Mouse (Mus musculus) hematopoietic stem cell, adult 5-6 weeks (primary cell): ENCODE measurements around the gene Gm7697. TPM values are rescaled to one million over a fixed set of nuclear protein-coding genes. Genes with fewer than 3 reads are reported as not detected.
"Not testable (repeated sequence)": the region's sequence is repeated elsewhere in the genome, so short reads cannot be mapped to it uniquely, and the experiment has no call there.

Source experiments
- ATAC-seq, 2 experiments: fragments of 125-278 bp in 1 of 2; replicated peaks in 1 of 2; 2 replicates each; pipeline ENCODE4 v1.8.0; 2016 to 2017; ENCODE audit warnings: inconsistent platforms in 2 of 2, mild to moderate bottlenecking in 2 of 2, moderate number of reproducible peaks in 2 of 2, low read depth in 1 of 2, moderate TSS enrichment in 1 of 2; ENCODE audit not compliant: low FRiP score in 2 of 2, poor library complexity in 2 of 2, severe bottlenecking in 2 of 2, insufficient read depth in 1 of 2, low TSS enrichment in 1 of 2
- total RNA-seq: library from RNA; stranded (forward); fragments of 172-1452, 232-1000 nt; gene quantifications from 2 replicates; pipeline ENCODE4 v1.2.3, GENCODE M21; 2017

Gene Gm7697
- not detected in 2 replicates for total RNA-seq

DNA sequence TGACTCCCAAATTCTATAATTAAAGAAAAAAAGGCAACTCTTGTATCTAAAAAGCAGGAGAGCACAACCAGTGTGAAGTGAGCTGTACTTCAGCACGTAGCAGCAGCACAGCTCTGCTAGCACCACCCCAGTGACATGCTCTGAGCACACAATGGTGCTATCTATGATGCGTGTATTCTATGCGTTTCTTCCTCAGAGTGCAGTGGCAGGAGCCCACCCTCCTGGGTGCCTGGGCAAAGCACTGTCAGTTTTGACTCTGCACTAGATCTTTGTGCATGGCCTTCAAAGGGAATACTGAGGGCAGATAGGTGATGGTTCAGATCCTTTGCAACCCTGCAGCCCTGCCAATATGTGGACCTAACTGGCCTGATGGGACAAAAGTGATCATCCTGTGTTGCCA, at the start of gene Gm7697:
Gm7697 (minus strand) TSS at position 101 of the 400 bp plus-strand sequence.
- ATAC-seq = not testable (repeated sequence)

DNA sequence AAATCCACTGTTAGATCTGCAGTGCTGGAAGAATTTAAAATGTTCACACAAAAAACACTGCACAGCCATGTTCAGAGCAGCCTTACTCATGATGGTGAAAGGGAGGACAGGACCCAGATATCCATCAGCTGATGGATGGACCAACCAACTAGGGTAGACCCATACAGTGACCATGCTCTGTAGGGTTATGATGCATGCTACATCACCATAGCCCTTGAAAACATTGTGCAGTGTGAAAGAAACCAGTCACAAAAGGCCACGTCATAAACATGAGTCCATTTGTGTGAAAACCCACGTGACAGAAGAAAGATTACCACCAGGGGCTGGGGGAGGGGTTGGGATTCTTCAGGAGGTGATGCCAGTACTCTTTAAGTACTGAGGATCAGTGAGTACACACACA, 28.5 kb upstream of the Gm7697 start:
- ATAC-seq = not testable (repeated sequence)

DNA sequence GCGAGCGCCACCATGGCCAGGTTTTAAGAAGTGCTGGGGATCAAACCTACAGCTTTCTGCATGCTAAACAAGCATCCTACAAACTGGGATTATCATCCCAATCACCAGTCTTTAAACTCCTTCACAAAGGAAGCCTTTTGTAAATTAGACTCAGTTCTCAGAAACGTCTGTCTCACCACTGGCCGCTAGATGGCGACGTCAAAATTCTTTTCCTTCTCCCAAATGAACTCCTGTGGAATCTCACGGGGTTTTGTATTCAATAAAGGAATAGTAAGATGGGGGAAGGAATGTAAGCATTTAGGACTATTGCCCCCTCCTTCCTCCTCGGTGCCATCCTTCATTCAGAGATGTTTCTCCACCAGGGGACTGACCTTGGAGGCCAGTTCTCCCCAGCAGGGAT, 26.8 kb upstream of the Gm7697 start:
- ATAC-seq = not testable (repeated sequence)

DNA sequence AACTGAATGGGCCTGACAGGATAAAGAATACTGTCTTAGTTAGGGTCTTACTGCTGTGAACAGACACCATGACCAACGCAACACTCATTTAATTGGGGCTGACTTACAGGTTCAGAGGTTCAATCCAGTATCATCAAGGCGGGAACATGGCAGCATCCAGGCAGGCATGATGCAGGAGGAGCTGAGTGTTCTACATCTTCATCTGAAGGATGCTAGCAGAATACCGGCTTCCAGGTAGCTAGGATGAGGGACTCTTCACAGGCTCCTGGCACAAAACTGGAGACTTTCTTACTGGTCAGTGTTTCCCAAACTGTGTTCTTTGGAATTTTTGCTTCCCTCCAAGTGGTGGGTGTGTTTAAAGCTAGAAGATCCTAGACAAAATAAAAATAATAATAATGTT, 25.3 kb upstream of the Gm7697 start:
- ATAC-seq = not testable (repeated sequence)

DNA sequence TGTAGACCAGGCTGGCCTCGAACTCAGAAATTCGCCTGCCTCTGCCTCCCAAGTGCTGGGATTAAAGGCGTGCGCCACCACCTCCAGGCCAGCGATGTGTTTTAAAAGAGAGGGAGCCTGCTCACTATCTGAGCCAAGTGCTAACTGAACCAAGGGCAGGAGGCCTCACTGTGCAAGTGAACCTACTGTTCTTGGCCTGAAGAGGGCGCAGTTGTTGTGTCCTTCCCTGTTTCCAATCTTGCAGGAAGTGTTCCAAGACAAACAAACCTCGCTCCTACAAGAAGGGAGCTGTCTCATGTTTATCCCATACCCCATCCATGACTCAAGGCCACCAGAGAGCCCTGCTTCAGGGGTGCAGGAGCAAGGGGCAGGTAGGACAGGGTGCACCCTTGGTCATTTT, 24.4 kb upstream of the Gm7697 start:
- not testable (repeated sequence) for ATAC-seq

DNA sequence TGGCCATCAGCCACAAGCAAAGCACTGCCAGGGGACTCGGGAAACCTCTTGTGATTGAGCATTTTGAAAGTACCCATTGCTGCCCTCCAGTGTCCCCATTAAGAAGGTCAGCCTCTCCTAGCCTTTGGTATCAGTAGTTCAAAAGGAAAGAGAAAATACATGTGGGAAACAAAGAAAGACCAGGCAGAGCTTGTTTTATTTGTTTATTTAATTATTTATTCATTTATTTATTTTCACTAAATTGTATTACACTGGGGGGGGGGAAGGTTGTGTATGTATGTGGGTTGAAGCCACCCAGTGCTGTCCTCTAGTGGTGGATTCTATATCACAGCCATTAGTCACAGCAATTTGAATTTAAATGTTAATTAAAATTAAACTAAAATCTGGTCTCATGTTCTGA, 22.2 kb upstream of the Gm7697 start:
- 0 out of 4 replicates have a peak, but pooled peaks of 1 of the 2 experiments have one; percentile 49 for ATAC-seq

DNA sequence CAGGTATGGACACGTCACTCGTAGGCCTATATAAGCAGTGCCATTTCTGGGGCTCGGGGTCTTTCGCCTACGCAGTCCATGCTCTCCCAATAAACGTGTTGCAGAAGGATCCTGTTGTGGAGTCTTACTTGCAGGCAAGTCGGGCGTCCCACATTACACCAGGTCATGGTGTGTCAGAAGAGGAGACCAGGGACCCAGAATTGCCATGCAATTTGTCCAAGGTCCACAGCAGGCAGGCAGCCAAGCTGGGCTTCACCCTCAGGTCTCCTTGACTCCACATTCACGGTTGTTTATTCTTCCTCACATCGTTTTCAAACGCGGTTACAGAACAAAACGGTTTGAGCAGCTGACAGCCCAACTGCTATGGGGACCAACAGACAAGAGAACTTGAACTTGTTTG, 21.7 kb upstream of the Gm7697 start:
- not testable (repeated sequence) for ATAC-seq

DNA sequence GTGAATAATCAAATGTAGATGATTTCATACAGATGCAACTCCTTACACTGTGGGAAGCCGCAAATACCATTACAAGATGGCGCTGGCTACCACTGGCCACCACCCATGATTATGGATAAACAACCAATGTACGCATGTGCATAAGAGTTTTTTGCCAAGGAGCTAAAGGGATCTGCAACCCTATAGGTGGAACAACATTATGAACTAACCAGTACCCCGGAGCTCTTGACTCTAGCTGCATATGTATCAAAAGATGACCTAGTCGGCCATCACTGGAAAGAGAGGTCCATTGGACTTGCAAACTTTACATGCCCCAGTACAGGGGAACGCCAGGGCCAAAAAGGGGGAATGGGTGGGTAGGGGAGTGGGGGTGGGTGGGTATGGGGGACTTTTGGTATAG, 21.2 kb upstream of the Gm7697 start:
- ATAC-seq = not testable (repeated sequence)

DNA sequence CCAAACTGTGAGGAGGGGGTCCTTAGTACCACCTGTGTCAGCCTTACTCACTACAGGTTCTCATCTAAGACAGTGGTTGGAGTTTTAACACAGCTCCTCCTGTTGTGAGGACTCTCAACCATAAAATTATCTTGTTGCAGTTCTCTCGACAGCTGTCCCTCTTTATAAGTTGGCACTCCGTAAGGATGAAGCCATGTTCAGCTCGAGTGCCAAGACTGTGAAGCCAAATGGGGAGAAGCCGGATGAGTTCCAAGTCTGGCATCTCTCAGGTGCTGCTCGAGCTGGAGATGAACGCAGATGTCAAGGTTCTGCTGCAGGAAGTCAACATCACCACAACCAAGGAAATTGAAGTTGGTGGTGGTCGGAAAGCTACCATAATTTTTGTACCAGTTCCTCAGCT, 18.0 kb upstream of the Gm7697 start:
- not testable (repeated sequence) for ATAC-seq

DNA sequence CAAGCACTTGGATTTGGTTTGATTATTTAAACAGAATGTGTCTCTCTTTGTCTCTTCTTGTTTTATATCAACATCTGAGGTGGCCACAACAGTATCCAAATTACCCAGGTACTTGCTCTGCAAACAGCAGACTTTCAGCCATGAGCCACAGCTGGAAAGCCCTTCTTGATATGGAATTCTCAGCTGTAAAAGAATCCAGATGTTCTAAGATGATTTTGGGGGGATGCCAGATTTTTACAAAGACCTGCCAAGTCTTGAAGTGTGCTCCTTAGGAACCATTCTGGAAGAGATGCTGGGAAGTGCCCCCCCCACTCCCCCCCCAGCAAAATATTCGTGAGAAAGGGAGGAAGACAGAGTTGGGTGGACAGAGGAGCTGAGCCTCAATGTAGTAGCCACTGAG, 17.6 kb upstream of the Gm7697 start:
- ATAC-seq = not testable (repeated sequence)

DNA sequence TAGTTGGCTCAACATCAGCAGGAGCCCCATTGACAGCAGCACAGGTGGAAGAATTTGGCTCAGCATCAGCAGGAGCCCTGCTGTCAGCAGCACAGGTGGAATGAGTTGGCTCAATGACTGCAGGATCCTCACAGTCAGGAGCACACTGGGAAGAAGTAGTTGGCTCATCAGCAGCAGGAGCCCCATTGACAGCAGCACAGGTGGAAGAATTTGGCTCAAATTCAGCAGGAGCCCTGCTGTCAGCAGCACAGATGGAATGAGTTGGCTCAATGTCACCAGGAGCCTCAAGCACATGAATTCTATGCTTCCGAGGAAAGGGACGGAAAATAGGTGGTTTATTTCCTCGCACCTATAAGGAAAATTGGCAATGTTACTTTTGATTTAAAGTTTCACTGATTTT, 47.8 kb downstream of the Gm7697 start:
- not testable (repeated sequence) for ATAC-seq

DNA sequence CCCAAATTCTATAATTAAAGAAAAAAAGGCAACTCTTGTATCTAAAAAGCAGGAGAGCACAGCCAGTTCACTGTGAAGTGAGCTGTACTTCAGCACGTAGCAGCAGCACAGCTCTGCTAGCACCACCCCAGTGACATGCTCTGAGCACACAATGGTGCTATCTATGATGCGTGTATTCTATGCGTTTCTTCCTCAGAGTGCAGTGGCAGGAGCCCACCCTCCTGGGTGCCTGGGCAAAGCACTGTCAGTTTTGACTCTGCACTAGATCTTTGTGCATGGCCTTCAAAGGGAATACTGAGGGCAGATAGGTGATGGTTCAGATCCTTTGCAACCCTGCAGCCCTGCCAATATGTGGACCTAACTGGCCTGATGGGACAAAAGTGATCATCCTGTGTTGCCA, 69.3 kb downstream of the Gm7697 start, which contains the start of gene Gm9495:
Gm9495 (minus strand) TSS at position 101 of the 400 bp plus-strand sequence.
- not testable (repeated sequence) for ATAC-seq

Other genes starting within 250 kb of the Gm7697 start
- gene Gm9495, start 69.4 kb downstream of the Gm7697 start, total RNA-seq = not detected in 2 replicates
- gene Zfp868, start 102.6 kb upstream of the Gm7697 start, total RNA-seq = 22.6 and 27.9 TPM in 2 replicates
- 1.2 and 4.8 TPM in 2 replicates for gene Zfp964, start 131.5 kb upstream of the Gm7697 start, total RNA-seq
- gene Zfp869, start 187.7 kb upstream of the Gm7697 start, total RNA-seq = 42.3 and 47.0 TPM in 2 replicates
- gene Zfp963, start 227.0 kb upstream of the Gm7697 start, total RNA-seq = 4.8 and 9.7 TPM in 2 replicates